Mouse (Mus musculus): ENCODE results near the gene Gm44579. TPM values are rescaled to one million over a fixed set of nuclear protein-coding genes. Genes with fewer than 3 reads are reported as not detected.

The Gm44579 gene
- polyA plus RNA-seq, 1 experiment from 2014 or later = not detected

GRCm38 (mm10) chr15:98214130-98214529 is 6.6 kb downstream of the Gm44579 start:
- H3K9ac ChIP-seq (ENCODE audit: low read depth, low read length) = no peak overlapping the region
- H3K27me3 ChIP-seq (replicated peaks; ENCODE audit: control insufficient read depth, insufficient read depth, low read length) = no peaks in the 10 kb centered on the region
- no peak overlapping the region for H3K4me3 ChIP-seq (ENCODE audit: low read depth, low read length)
- no peak overlapping the region for H3K4me2 ChIP-seq
- no peaks in the 10 kb centered on the region for H3K4me1 ChIP-seq (replicated peaks; ENCODE audit: control insufficient read depth, insufficient read depth, low read length)
- no peaks in the 10 kb centered on the region for H3K36me3 ChIP-seq (ENCODE audit: control insufficient read depth, insufficient read depth, low read length)
- DNase-seq (ENCODE audit: low spot score) (no peak), ATAC-seq (replicated peaks; ENCODE audit: low FRiP score) (no peak)
- 50% methylated on average over 5 of the region's 5 CpGs for WGBS
- no peak overlapping the region for H3K27ac ChIP-seq (ENCODE audit: low read depth, low read length)
- no peaks in the 10 kb centered on the region for H3K9me3 ChIP-seq (ENCODE audit: control insufficient read depth, low read length)

- H3K27me3 ChIP-seq (replicated peaks; ENCODE audit: control insufficient read depth, insufficient read depth, low read length) = no peaks in the 10 kb centered on the region
- no peak overlapping the region for H3K9ac ChIP-seq (ENCODE audit: low read depth, low read length)
- no peak for ATAC-seq (replicated peaks; ENCODE audit: low FRiP score)
- no peak overlapping the region for H3K27ac ChIP-seq (ENCODE audit: low read depth, low read length)
- H3K36me3 ChIP-seq (ENCODE audit: control insufficient read depth, insufficient read depth, low read length) = no peaks in the 10 kb centered on the region
- no peak overlapping the region for H3K4me3 ChIP-seq (ENCODE audit: low read depth, low read length)
- 63% methylated on average over 5 of the region's 5 CpGs for WGBS
- H3K4me1 ChIP-seq (replicated peaks; ENCODE audit: control insufficient read depth, insufficient read depth, low read length) = no peaks in the 10 kb centered on the region
- no peak overlapping the region for H3K4me2 ChIP-seq
- H3K9me3 ChIP-seq (ENCODE audit: control insufficient read depth, low read length) = no peaks in the 10 kb centered on the region
- no peak for DNase-seq (ENCODE audit: low spot score)
Measured at GRCm38 (mm10) chr15:98213336-98213870, 7.4 kb downstream of the Gm44579 start.

GRCm38 (mm10) chr15:98209676-98210075 is 11.1 kb downstream of the Gm44579 start:
- H3K27me3 ChIP-seq (replicated peaks; ENCODE audit: control insufficient read depth, insufficient read depth, low read length) = no peaks in the 10 kb centered on the region
- no peak overlapping the region for H3K4me3 ChIP-seq (ENCODE audit: low read depth, low read length)
- no peaks in the 10 kb centered on the region for H3K4me1 ChIP-seq (replicated peaks; ENCODE audit: control insufficient read depth, insufficient read depth, low read length)
- no peaks in the 10 kb centered on the region for H3K9me3 ChIP-seq (ENCODE audit: control insufficient read depth, low read length)
- no peak for ATAC-seq (replicated peaks; ENCODE audit: low FRiP score)
- no peaks in the 10 kb centered on the region for H3K36me3 ChIP-seq (ENCODE audit: control insufficient read depth, insufficient read depth, low read length)
- no peak for DNase-seq (ENCODE audit: low spot score)
- no peak overlapping the region for H3K4me2 ChIP-seq
- no peak overlapping the region for H3K27ac ChIP-seq (ENCODE audit: low read depth, low read length)
- no peak overlapping the region for H3K9ac ChIP-seq (ENCODE audit: low read depth, low read length)
- 60% methylated on average over 7 of the region's 7 CpGs for WGBS

GRCm38 (mm10) chr15:98195442-98195841 is 25.3 kb downstream of the Gm44579 start, which contains the start of gene Olfr288:
Gene Olfr288, minus strand, starts transcription at chr15:98195542.
- no peaks in the 10 kb centered on the region for H3K4me1 ChIP-seq (replicated peaks; ENCODE audit: control insufficient read depth, insufficient read depth, low read length)
- H3K9me3 ChIP-seq (ENCODE audit: control insufficient read depth, low read length) = no peaks in the 10 kb centered on the region
- DNase-seq (ENCODE audit: low spot score) = no peak
- WGBS = 57% methylated on average over 3 of the region's 3 CpGs
- ATAC-seq (replicated peaks; ENCODE audit: low FRiP score) = no peak
- H3K9ac ChIP-seq (ENCODE audit: low read depth, low read length) = no peak within 1 kb of the TSS
- H3K27ac ChIP-seq (ENCODE audit: low read depth, low read length) = no peak within 1 kb of the TSS
- H3K27me3 ChIP-seq (replicated peaks; ENCODE audit: control insufficient read depth, insufficient read depth, low read length) = no peaks in the 10 kb centered on the region
- H3K4me3 ChIP-seq (ENCODE audit: low read depth, low read length) = no peak within 1 kb of the TSS
- H3K4me2 ChIP-seq = no peak within 1 kb of the TSS
- H3K36me3 ChIP-seq (ENCODE audit: control insufficient read depth, insufficient read depth, low read length) = no peaks in the 10 kb centered on the region

GRCm38 (mm10) chr15:98184456-98184855 is 36.3 kb downstream of the Gm44579 start:
- no peak overlapping the region for H3K27ac ChIP-seq (ENCODE audit: low read depth, low read length)
- H3K4me2 ChIP-seq = no peak overlapping the region
- no peak overlapping the region for H3K4me3 ChIP-seq (ENCODE audit: low read depth, low read length)
- 64% methylated on average over 4 of the region's 4 CpGs for WGBS
- ATAC-seq (replicated peaks; ENCODE audit: low FRiP score) (no peak), DNase-seq (ENCODE audit: low spot score) (no peak)
- peaks cover 10% of the 10 kb centered on the region for H3K27me3 ChIP-seq (replicated peaks; ENCODE audit: control insufficient read depth, insufficient read depth, low read length)
- H3K9me3 ChIP-seq (ENCODE audit: control insufficient read depth, low read length) = no peaks in the 10 kb centered on the region
- no peak overlapping the region for H3K9ac ChIP-seq (ENCODE audit: low read depth, low read length)
- no peaks in the 10 kb centered on the region for H3K4me1 ChIP-seq (replicated peaks; ENCODE audit: control insufficient read depth, insufficient read depth, low read length)
- H3K36me3 ChIP-seq (ENCODE audit: control insufficient read depth, insufficient read depth, low read length) = no peaks in the 10 kb centered on the region

GRCm38 (mm10) chr15:98181856-98182570 is 38.8 kb downstream of the Gm44579 start:
- Histone ChIP-seq H3K4me2 (peak overlapping the region; percentile 77), H3K9me3 (ENCODE audit: control insufficient read depth, low read length) (no peaks in the 10 kb centered on the region), H3K27ac (ENCODE audit: low read depth, low read length) (no peak overlapping the region), H3K36me3 (ENCODE audit: control insufficient read depth, insufficient read depth, low read length) (no peaks in the 10 kb centered on the region), H3K9ac (ENCODE audit: low read depth, low read length) (no peak overlapping the region), H3K4me1 (replicated peaks; ENCODE audit: control insufficient read depth, insufficient read depth, low read length) (no peaks in the 10 kb centered on the region), H3K4me3 (ENCODE audit: low read depth, low read length) (no peak overlapping the region), H3K27me3 (replicated peaks; ENCODE audit: control insufficient read depth, insufficient read depth, low read length) (peaks cover 21% of the 10 kb centered on the region)
- ATAC-seq (replicated peaks; ENCODE audit: low FRiP score) = no peak
- 66% methylated on average over 12 of the region's 12 CpGs for WGBS
- no peak for DNase-seq (ENCODE audit: low spot score)

- H3K9ac ChIP-seq (ENCODE audit: low read depth, low read length) = no peak overlapping the region
- H3K4me2 ChIP-seq = peak overlapping the region; percentile 77
- H3K9me3 ChIP-seq (ENCODE audit: control insufficient read depth, low read length) = no peaks in the 10 kb centered on the region
- peaks cover 23% of the 10 kb centered on the region for H3K27me3 ChIP-seq (replicated peaks; ENCODE audit: control insufficient read depth, insufficient read depth, low read length)
- H3K4me1 ChIP-seq (replicated peaks; ENCODE audit: control insufficient read depth, insufficient read depth, low read length) = no peaks in the 10 kb centered on the region
- H3K4me3 ChIP-seq (ENCODE audit: low read depth, low read length) = peak overlapping the region; percentile 50
- no peak overlapping the region for H3K27ac ChIP-seq (ENCODE audit: low read depth, low read length)
- ATAC-seq (replicated peaks; ENCODE audit: low FRiP score) (peak; percentile 98), DNase-seq (ENCODE audit: low spot score) (peak; percentile 79)
- H3K36me3 ChIP-seq (ENCODE audit: control insufficient read depth, insufficient read depth, low read length) = no peaks in the 10 kb centered on the region
- WGBS = under 1% methylated on average over 30 of the region's 30 CpGs
Measured at GRCm38 (mm10) chr15:98181132-98181711, 39.6 kb downstream of the Gm44579 start.

- Histone ChIP-seq H3K4me1 (replicated peaks; ENCODE audit: control insufficient read depth, insufficient read depth, low read length) (no peaks in the 10 kb centered on the region), H3K36me3 (ENCODE audit: control insufficient read depth, insufficient read depth, low read length) (no peaks in the 10 kb centered on the region), H3K9me3 (ENCODE audit: control insufficient read depth, low read length) (no peaks in the 10 kb centered on the region), H3K9ac (ENCODE audit: low read depth, low read length) (0 out of 2 replicates have a peak overlapping the region, but pooled peaks have one; percentile 5), H3K4me3 (ENCODE audit: low read depth, low read length) (peak overlapping the region; percentile 50), H3K27ac (ENCODE audit: low read depth, low read length) (no peak overlapping the region), H3K27me3 (replicated peaks; ENCODE audit: control insufficient read depth, insufficient read depth, low read length) (peaks cover 23% of the 10 kb centered on the region), H3K4me2 (peak overlapping the region; percentile 77)
- ATAC-seq (replicated peaks; ENCODE audit: low FRiP score) (no peak), DNase-seq (ENCODE audit: low spot score) (no peak)
- WGBS = 13% methylated on average over 26 of the region's 26 CpGs
Measured at GRCm38 (mm10) chr15:98180567-98181131, 40.1 kb downstream of the Gm44579 start.
